Mouse (Mus musculus): ENCODE results near the gene Vav3. TPM values are rescaled to one million over a fixed set of nuclear protein-coding genes. Genes with fewer than 3 reads are reported as not detected.

Gene Vav3
- polyA plus RNA-seq (2014; fragmentation: Nextera tagmentation; extraction: Ambion mirVana): 17.4 and 19.9 TPM in 2 replicates

DNA sequence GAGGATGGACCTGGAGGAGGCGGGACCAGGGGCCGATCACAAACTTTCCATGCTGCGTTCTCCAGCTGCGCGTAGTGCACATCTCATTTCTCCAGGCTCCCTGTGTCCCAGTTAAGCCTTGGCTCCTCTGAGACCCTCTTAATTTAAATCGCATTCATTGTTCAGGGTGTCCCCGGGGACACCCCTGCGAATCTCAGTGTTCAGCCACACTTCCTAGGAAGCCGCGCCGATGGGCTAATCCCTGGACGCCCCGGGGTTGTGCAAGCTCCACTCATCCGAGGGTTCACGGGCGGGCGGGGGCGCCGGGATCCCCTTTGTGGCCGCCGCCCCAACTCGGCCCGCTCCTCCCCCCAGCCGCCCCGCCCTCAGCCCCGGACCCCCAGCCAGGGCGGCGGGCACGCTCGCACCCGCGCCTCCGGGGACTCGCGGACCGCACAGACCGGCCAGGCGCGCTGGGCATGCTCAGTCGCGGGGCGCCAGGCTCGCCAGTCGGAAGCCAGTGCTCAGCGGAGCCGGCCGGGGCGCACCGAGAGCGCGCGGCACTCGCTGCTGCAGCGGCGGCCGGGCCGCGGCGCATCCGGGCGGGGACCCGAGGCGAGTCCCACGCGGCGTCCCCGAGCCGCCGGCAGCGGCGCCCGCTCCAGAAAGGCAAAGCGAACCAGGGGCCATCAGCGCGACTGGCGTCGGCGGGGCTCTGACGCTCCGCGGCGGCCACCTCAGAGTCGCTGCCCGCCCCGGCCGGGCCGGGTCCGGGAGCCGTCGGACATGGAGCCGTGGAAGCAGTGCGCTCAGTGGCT lies at the start of gene Vav3:
Vav3 (plus strand) TSS at position 380 of the 797 bp plus-strand sequence.
- Histone ChIP-seq H3K4me3 (ENCODE audit: low read depth, low read length) (peak within 1 kb of the TSS; percentile 76), H3K9ac (ENCODE audit: low read length) (peak within 1 kb of the TSS; percentile 79), H3K4me2 (ENCODE audit: low read depth) (peak within 1 kb of the TSS; percentile 70), H3K36me3 (ENCODE audit: control insufficient read depth, insufficient read depth, low read length) (no peaks in the 10 kb centered on the region), H3K27me3 (ENCODE audit: control insufficient read depth, insufficient read depth, low read length) (no peaks in the 10 kb centered on the region), H3K4me1 (ENCODE audit: control insufficient read depth, insufficient read depth, low read length) (no peaks in the 10 kb centered on the region), H3K9me3 (ENCODE audit: control insufficient read depth, low read length) (no peaks in the 10 kb centered on the region), H3K27ac (ENCODE audit: low read depth, low read length) (peak within 1 kb of the TSS; percentile 90)
- peak; percentile 77 for DNase-seq (ENCODE audit: low spot score)
- ATAC-seq (ENCODE audit: insufficient read depth, low FRiP score, low TSS enrichment): peak; percentile 93
- under 1% methylated on average over 66 of the region's 92 CpGs for WGBS

DNA sequence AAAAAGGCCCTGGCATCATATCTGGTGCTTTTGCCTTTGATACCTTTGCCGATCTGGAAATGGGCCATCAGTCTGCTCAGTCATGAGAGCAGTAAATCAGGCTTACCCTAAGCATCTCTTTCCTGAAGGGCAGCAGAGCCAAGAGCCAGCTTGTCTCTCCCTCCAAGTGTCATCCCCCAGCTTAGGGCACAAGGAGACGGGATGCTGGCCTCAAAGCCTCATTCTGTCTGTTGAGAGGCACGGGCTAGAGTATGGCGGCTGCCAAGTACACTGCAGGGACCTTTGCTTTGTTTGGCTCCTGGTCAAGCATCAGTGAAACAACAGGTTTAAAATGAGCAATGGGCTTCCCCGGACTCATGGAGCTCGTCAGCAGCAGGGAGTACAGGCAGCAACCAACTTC lies 41.6 kb upstream of the Vav3 start:
- Histone ChIP-seq H3K9ac (ENCODE audit: low read length) (no peak overlapping the region), H3K4me3 (ENCODE audit: low read depth, low read length) (no peak overlapping the region), H3K27me3 (ENCODE audit: control insufficient read depth, insufficient read depth, low read length) (no peaks in the 10 kb centered on the region), H3K9me3 (ENCODE audit: control insufficient read depth, low read length) (no peaks in the 10 kb centered on the region), H3K4me1 (ENCODE audit: control insufficient read depth, insufficient read depth, low read length) (no peaks in the 10 kb centered on the region), H3K36me3 (ENCODE audit: control insufficient read depth, insufficient read depth, low read length) (no peaks in the 10 kb centered on the region), H3K27ac (ENCODE audit: low read depth, low read length) (no peak overlapping the region), H3K4me2 (ENCODE audit: low read depth) (no peak overlapping the region)
- ATAC-seq (ENCODE audit: insufficient read depth, low FRiP score, low TSS enrichment): no peak
- 68% methylated on average over 6 of the region's 6 CpGs for WGBS
- no peak for DNase-seq (ENCODE audit: low spot score)

DNA sequence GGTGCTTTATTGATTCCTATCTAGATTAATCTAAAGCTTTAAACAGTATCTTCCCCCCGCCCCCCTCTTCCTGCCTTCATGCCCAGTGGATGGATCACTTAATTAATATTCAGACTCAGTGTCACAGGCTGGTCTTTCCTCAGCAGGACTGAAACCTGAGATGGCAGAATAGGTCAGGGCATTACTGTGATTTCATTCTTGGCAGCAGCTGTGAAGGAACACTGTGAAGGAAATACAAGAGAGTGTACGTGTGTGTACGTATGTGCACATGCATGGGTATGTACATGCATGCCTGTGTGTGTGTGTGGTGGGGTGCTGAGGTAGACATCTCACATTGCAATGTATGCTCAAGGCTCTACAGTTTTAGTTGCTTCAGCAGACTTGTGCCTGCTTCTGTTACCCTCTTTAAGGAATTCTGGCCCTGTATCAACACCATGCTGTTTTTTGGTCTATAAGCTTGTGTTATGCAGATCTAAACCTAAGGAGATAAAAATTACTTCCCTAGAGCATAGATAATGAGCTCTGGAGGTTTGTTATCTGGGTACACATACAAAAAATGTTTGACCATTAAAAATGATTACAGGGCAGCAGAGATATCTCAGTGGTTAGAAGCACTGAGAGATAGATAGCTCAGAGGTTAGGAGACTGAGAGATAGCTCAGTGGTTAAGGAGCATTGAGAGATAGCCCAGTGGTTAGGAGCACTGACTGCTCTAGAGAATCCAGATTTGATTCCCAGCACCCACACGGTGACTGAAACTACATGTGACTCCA lies 41.0 kb upstream of the Vav3 start:
- peak; percentile 14 for DNase-seq (ENCODE audit: low spot score)
- Histone ChIP-seq H3K4me1 (ENCODE audit: control insufficient read depth, insufficient read depth, low read length) (no peaks in the 10 kb centered on the region), H3K4me2 (ENCODE audit: low read depth) (no peak overlapping the region), H3K27ac (ENCODE audit: low read depth, low read length) (no peak overlapping the region), H3K4me3 (ENCODE audit: low read depth, low read length) (no peak overlapping the region), H3K9me3 (ENCODE audit: control insufficient read depth, low read length) (no peaks in the 10 kb centered on the region), H3K27me3 (ENCODE audit: control insufficient read depth, insufficient read depth, low read length) (no peaks in the 10 kb centered on the region), H3K9ac (ENCODE audit: low read length) (no peak overlapping the region), H3K36me3 (ENCODE audit: control insufficient read depth, insufficient read depth, low read length) (no peaks in the 10 kb centered on the region)
- WGBS: 61% methylated on average over 4 of the region's 4 CpGs
- 0 out of 2 replicates have a peak, but pooled peaks have one; percentile 31 for ATAC-seq (ENCODE audit: insufficient read depth, low FRiP score, low TSS enrichment)

DNA sequence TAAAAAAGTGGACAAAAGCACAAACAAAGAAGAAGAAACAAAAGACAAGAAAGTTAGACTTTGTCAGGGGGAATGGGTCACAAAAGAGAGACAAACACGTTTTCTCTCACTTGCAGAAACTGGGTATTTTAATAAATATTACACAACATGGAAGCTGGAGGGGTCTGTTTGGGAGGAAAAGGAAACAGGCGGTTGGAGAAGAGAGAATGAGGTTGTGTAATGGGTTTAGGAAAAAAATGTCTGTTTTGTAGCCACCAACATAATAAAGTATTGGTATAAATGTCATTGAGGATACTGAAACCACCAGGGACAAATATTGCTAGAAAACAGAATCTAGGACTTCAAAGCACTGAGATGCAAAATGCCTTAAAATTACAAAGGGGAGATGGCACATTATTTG lies 38.4 kb upstream of the Vav3 start:
- WGBS: 78% methylated on average over 2 of the region's 2 CpGs

DNA sequence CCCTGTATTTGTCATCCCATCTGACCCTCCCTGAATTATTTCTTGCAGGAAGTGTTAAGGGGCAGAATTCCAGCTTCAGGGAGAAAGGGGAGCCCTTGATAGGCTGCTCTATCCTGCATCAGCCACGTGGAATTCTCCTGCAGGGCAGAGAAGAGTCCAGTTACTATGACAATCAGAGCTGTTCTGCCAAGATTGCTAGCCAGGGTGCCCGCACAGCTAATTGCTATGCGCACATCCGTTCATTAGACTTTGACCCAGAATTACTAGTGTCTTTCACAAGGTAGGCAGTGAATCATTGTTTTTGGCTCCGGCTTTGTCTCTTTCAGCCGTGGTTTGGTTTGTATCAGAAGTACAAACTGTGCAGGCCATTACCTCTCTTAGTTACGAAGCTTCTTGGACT lies 33.0 kb upstream of the Vav3 start:
- H3K9me3 ChIP-seq (ENCODE audit: control insufficient read depth, low read length): no peaks in the 10 kb centered on the region
- no peak overlapping the region for H3K4me3 ChIP-seq (ENCODE audit: low read depth, low read length)
- no peaks in the 10 kb centered on the region for H3K27me3 ChIP-seq (ENCODE audit: control insufficient read depth, insufficient read depth, low read length)
- H3K4me1 ChIP-seq (ENCODE audit: control insufficient read depth, insufficient read depth, low read length): no peaks in the 10 kb centered on the region
- WGBS: 60% methylated on average over 7 of the region's 7 CpGs
- H3K4me2 ChIP-seq (ENCODE audit: low read depth): no peak overlapping the region
- no peak overlapping the region for H3K9ac ChIP-seq (ENCODE audit: low read length)
- ATAC-seq (ENCODE audit: insufficient read depth, low FRiP score, low TSS enrichment): no peak
- H3K27ac ChIP-seq (ENCODE audit: low read depth, low read length): no peak overlapping the region
- H3K36me3 ChIP-seq (ENCODE audit: control insufficient read depth, insufficient read depth, low read length): no peaks in the 10 kb centered on the region
- DNase-seq (ENCODE audit: low spot score): no peak

More for the DNA sequence above, 38.4 kb upstream of the Vav3 start:
- Histone ChIP-seq H3K27ac (ENCODE audit: low read depth, low read length) (no peak overlapping the region), H3K9me3 (ENCODE audit: control insufficient read depth, low read length) (no peaks in the 10 kb centered on the region), H3K4me2 (ENCODE audit: low read depth) (no peak overlapping the region), H3K9ac (ENCODE audit: low read length) (no peak overlapping the region), H3K4me3 (ENCODE audit: low read depth, low read length) (no peak overlapping the region), H3K36me3 (ENCODE audit: control insufficient read depth, insufficient read depth, low read length) (no peaks in the 10 kb centered on the region), H3K4me1 (ENCODE audit: control insufficient read depth, insufficient read depth, low read length) (no peaks in the 10 kb centered on the region), H3K27me3 (ENCODE audit: control insufficient read depth, insufficient read depth, low read length) (no peaks in the 10 kb centered on the region)
- DNase-seq (ENCODE audit: low spot score) (no peak), ATAC-seq (ENCODE audit: insufficient read depth, low FRiP score, low TSS enrichment) (no peak)

DNA sequence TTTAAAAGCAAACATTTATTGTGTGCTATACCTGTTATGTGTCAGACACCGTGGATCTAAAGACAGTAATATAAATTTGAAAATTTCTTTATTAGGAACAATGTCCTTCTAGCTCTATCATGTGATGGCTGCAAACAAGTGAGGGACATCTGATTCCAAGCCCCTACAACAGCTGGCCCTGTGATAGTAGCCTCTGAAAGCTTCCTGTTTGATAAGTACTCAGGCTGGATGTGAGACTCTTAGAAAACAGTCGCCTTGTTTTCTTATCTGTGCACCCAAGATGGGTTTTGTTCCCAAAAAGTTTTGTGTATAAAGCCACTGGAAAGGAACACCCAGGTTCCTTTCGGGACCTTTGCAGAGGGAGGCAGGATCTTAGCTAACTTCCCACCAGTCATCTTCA lies 32.0 kb upstream of the Vav3 start:
- no peaks in the 10 kb centered on the region for H3K36me3 ChIP-seq (ENCODE audit: control insufficient read depth, insufficient read depth, low read length)
- H3K27me3 ChIP-seq (ENCODE audit: control insufficient read depth, insufficient read depth, low read length): no peaks in the 10 kb centered on the region
- DNase-seq (ENCODE audit: low spot score) (no peak), ATAC-seq (ENCODE audit: insufficient read depth, low FRiP score, low TSS enrichment) (no peak)
- H3K4me1 ChIP-seq (ENCODE audit: control insufficient read depth, insufficient read depth, low read length): no peaks in the 10 kb centered on the region
- H3K9me3 ChIP-seq (ENCODE audit: control insufficient read depth, low read length): no peaks in the 10 kb centered on the region
- H3K4me2 ChIP-seq (ENCODE audit: low read depth): no peak overlapping the region
- 88% methylated on average over 3 of the region's 3 CpGs for WGBS
- no peak overlapping the region for H3K27ac ChIP-seq (ENCODE audit: low read depth, low read length)
- no peak overlapping the region for H3K4me3 ChIP-seq (ENCODE audit: low read depth, low read length)
- H3K9ac ChIP-seq (ENCODE audit: low read length): no peak overlapping the region

DNA sequence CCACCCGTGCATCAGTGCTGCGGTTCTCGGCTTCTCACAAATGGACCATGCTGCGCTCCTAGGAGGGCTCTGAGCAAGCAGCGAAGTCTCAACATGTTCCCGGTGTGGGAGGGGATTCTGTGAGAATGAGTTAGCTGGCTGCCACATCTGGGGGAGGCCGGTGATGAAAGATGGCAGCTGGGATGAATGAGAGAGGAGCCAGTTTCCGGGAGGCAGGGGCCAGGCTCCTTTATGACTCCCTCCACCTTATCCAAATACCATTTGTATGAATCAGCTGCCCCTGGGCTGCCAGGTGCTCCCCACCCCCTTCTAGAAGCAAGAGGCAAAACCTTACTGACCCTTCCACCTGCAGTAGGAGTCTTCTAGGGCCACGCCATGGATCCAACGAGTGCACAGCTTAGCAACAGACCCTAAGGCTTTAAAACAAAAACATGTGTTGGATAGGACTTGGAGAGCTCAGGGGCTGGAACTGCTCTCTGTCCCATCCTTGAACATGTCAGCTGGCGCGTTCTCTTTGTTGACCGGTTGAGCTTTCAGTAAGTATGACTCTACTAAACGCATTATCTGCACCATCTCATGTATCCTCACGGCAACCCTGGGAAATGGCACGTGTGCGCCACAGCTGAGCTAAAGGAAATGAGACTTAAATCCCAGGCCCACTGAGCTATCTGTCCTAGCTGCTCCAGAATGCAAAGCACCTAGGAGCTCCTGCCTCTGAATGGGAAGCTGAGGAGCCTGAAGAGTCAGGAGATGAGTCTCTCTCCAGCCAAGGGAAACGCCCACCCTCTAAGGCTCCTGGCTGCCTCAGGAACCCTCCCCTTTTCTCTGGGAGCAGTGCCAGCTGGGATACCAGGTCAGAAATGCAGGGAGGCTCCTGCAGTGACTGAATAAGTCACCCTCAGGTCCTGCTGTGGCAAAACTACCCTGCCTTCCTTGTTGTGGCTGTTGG lies 30.9 kb upstream of the Vav3 start:
- DNase-seq (ENCODE audit: low spot score) (no peak), ATAC-seq (ENCODE audit: insufficient read depth, low FRiP score, low TSS enrichment) (no peak)
- Histone ChIP-seq H3K4me1 (ENCODE audit: control insufficient read depth, insufficient read depth, low read length) (no peaks in the 10 kb centered on the region), H3K27ac (ENCODE audit: low read depth, low read length) (no peak overlapping the region), H3K36me3 (ENCODE audit: control insufficient read depth, insufficient read depth, low read length) (no peaks in the 10 kb centered on the region), H3K4me2 (ENCODE audit: low read depth) (no peak overlapping the region), H3K9me3 (ENCODE audit: control insufficient read depth, low read length) (no peaks in the 10 kb centered on the region), H3K27me3 (ENCODE audit: control insufficient read depth, insufficient read depth, low read length) (no peaks in the 10 kb centered on the region), H3K9ac (ENCODE audit: low read length) (no peak overlapping the region), H3K4me3 (ENCODE audit: low read depth, low read length) (no peak overlapping the region)
- WGBS: 88% methylated on average over 18 of the region's 18 CpGs

DNA sequence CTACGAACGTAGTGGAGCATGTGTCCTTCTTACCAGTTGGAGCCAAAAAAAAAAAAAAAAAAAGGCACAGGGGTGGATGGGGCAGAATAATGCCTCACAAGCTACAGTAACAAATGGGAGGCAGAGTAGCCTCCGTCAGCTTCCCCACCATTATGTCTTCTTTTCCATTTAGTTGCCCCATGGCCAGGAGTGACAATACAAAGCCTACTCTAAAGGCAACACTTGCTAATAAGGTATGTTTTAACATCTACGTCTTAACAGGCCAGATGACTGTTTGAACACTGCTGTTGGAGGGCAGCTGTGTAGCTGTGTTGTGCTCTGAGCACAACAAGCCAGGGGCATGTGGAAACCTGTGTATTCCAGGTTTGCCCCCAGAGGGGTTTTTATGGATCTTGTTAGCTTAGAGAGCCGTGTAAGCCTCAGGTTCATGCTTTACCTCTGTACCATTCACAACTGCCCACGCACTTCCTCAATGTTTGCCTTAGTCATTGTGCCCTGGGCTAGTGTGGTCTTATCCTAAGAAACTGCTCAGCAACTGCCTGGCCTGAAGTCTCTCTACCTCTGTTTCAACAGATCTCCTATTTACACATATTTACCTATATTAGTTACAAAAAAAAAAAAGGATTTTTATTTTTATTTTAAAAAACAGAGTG lies 29.2 kb upstream of the Vav3 start:
- DNase-seq (ENCODE audit: low spot score): no peak
- 87% methylated on average over 6 of the region's 6 CpGs for WGBS

More for the DNA sequence above, 29.2 kb upstream of the Vav3 start:
- no peaks in the 10 kb centered on the region for H3K4me1 ChIP-seq (ENCODE audit: control insufficient read depth, insufficient read depth, low read length)
- H3K4me2 ChIP-seq (ENCODE audit: low read depth): no peak overlapping the region
- H3K36me3 ChIP-seq (ENCODE audit: control insufficient read depth, insufficient read depth, low read length): no peaks in the 10 kb centered on the region
- no peak overlapping the region for H3K9ac ChIP-seq (ENCODE audit: low read length)
- no peak overlapping the region for H3K4me3 ChIP-seq (ENCODE audit: low read depth, low read length)
- H3K9me3 ChIP-seq (ENCODE audit: control insufficient read depth, low read length): no peaks in the 10 kb centered on the region
- no peak for ATAC-seq (ENCODE audit: insufficient read depth, low FRiP score, low TSS enrichment)
- no peaks in the 10 kb centered on the region for H3K27me3 ChIP-seq (ENCODE audit: control insufficient read depth, insufficient read depth, low read length)
- H3K27ac ChIP-seq (ENCODE audit: low read depth, low read length): no peak overlapping the region

Measured in neural tube, embryonic 11.5 days (tissue).